Mouse (Mus musculus) liver, postnatal 0 days (tissue): ENCODE measurements around the gene Csf2rb. TPM values are rescaled to one million over a fixed set of nuclear protein-coding genes. Genes with fewer than 3 reads are reported as not detected.
A peak's percentile ranks its signal among the peaks of the same experiment; 100 is the strongest.
"Not testable (repeated sequence)": the region's sequence is repeated elsewhere in the genome, so short reads cannot be mapped to it uniquely, and the experiment has no call there.

ENCODE experiments used
- ATAC-seq: fragments of 200-750 bp; cut with Nextera tagmentation; 2 replicates; pipeline ENCODE4 v1.8.0; 2017; ENCODE audit warnings: mild to moderate bottlenecking, moderate library complexity
- DNase-seq: peaks from one replicate; pipeline ENCODE4 v3.0.0-alpha.2; 2016
- H3K27ac ChIP-seq: fragments of 300-500 bp; sonication (generic); 2 replicates; pipeline ENCODE4 v1.5.1; 2014; ENCODE audit warnings: antibody characterized with exemption, moderate library complexity, mild to moderate bottlenecking, low read depth
- H3K27me3 ChIP-seq: fragments of 300-500 bp; sonication (generic); 2 replicates; pipeline ENCODE4 v1.6.1; 2014; ENCODE audit warnings: low read length, control low read depth, mixed read lengths; ENCODE audit not compliant: insufficient read depth
- H3K36me3 ChIP-seq: fragments of 300-500 bp; sonication (generic); replicated peaks from 2 replicates; pipeline ENCODE4 v1.6.1; 2014; ENCODE audit warnings: mild to moderate bottlenecking, control low read depth, low read length, moderate library complexity, mixed read lengths; ENCODE audit not compliant: insufficient read depth
- H3K4me1 ChIP-seq: fragments of 300-500 bp; sonication (generic); 2 replicates; pipeline ENCODE4 v1.6.1; 2014; ENCODE audit warnings: antibody characterized with exemption, mild to moderate bottlenecking, control low read depth; ENCODE audit not compliant: insufficient read depth
- H3K4me2 ChIP-seq: fragments of 300-500 bp; sonication (generic); 2 replicates; pipeline ENCODE4 v1.6.1; 2014; ENCODE audit warnings: low read depth, mild to moderate bottlenecking, low read length, moderate library complexity, mixed read lengths
- H3K4me3 ChIP-seq: fragments of 300-500 bp; sonication (generic); 2 replicates; pipeline ENCODE4 v1.5.1; 2014; ENCODE audit warnings: low read depth, low read length
- H3K9ac ChIP-seq: fragments of 300-500 bp; sonication (generic); replicated peaks from 2 replicates; pipeline ENCODE4 v1.6.1; 2014; ENCODE audit warnings: mild to moderate bottlenecking, moderate library complexity
- H3K9me3 ChIP-seq: fragments of 300-500 bp; sonication (generic); 2 replicates; pipeline ENCODE4 v1.6.1; 2016; ENCODE audit warnings: mild to moderate bottlenecking, control low read depth, low read length, mixed read lengths
- CTCF ChIP-seq: sonication (generic); IDR thresholded peaks from 2 replicates; pipeline ENCODE4 v1.5.1; 2016; ENCODE audit warnings: antibody characterized with exemption, low read depth
- EP300 ChIP-seq: IDR thresholded peaks from 2 replicates; pipeline ENCODE4 v1.6.1; 2016; ENCODE audit warnings: antibody characterized with exemption, low read depth, mild to moderate bottlenecking
- WGBS: fragments of 180-500 bp; shearing (Covaris S2); extraction: QIAGEN DNeasy Blood & Tissue Kit; methylation state at CpG from one replicate; pipeline ENCODE4 v1.1.7; 2014; ENCODE audit not compliant: insufficient replicate concordance; 5-methylcytosine and 5-hydroxymethylcytosine counted together
- polyA plus RNA-seq: library from polyadenylated mRNA; unstranded; fragments of >200 nt; fragmentation: Nextera tagmentation; extraction: Ambion mirVana; gene quantifications from 2 replicates; pipeline ENCODE4 v1.2.1, GENCODE M21; 2015

Gene Csf2rb
- polyA plus RNA-seq, 1 experiment from 2014 or later, result 9.6 TPM

DNA sequence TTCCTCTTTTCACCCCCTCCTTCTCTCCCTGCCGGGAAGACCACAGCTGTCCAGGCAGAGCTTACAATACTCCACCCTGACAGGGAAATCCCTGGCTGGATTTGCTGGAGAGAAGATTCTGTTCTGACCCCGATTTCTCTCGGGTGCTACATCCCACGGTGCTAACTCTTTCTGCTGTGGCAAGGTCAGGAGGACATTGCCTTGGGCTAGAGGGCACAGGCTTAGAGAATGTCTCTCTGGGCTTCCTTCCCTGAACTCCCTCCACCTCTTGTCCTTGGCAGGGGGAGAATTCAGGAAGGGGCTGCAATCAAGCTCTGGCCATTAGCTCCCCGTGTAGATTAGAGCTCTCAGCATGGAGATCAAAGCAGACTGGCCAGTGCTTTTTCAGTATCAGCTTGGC lies 15.7 kb upstream of the Csf2rb start:
- TF ChIP-seq CTCF (no peak), EP300 (no peak)
- H3K27ac ChIP-seq, result no peak overlapping the region
- H3K9me3 ChIP-seq, result no peaks in the 10 kb centered on the region
- H3K27me3 ChIP-seq, result no peaks in the 10 kb centered on the region
- H3K36me3 ChIP-seq, result no peaks in the 10 kb centered on the region
- no peak overlapping the region for H3K4me2 ChIP-seq
- WGBS, result 24% methylated on average over 5 of the region's 5 CpGs
- ATAC-seq, result no peak
- no peak overlapping the region for H3K9ac ChIP-seq
- H3K4me1 ChIP-seq, result no peaks in the 10 kb centered on the region; the same call in 1 of the 2 replicates
- no peak for DNase-seq
- H3K4me3 ChIP-seq, result no peak overlapping the region

DNA sequence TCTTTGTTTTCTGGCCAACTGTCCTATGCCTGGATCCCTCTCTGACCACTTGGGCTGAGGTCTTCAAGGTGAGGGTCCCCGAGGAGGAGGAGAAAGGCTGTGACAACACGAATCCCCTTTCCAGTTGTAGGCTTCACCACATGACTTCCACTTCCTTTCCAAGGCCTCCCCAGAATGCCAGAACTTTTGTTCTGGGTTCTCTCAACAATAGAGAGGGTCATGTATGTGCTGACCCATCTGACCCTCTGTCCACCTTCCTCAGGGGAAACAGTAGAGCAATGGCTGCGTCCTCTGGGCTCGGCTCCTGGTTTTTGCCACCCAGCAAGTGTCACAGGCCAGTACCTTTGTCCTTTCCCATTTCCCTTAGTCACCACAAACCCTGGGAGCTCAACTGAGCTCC lies 14.6 kb upstream of the Csf2rb start:
- TF ChIP-seq EP300, result no peak
- no peak for TF ChIP-seq CTCF
- Histone ChIP-seq H3K4me3 (no peak overlapping the region), H3K36me3 (no peaks in the 10 kb centered on the region), H3K9me3 (no peaks in the 10 kb centered on the region), H3K9ac (no peak overlapping the region), H3K4me2 (no peak overlapping the region), H3K27me3 (no peaks in the 10 kb centered on the region), H3K27ac (no peak overlapping the region), H3K4me1 (no peaks in the 10 kb centered on the region; the same call in 1 of the 2 replicates)
- 74% methylated on average over 4 of the region's 4 CpGs for WGBS
- ATAC-seq (no peak), DNase-seq (no peak)

DNA sequence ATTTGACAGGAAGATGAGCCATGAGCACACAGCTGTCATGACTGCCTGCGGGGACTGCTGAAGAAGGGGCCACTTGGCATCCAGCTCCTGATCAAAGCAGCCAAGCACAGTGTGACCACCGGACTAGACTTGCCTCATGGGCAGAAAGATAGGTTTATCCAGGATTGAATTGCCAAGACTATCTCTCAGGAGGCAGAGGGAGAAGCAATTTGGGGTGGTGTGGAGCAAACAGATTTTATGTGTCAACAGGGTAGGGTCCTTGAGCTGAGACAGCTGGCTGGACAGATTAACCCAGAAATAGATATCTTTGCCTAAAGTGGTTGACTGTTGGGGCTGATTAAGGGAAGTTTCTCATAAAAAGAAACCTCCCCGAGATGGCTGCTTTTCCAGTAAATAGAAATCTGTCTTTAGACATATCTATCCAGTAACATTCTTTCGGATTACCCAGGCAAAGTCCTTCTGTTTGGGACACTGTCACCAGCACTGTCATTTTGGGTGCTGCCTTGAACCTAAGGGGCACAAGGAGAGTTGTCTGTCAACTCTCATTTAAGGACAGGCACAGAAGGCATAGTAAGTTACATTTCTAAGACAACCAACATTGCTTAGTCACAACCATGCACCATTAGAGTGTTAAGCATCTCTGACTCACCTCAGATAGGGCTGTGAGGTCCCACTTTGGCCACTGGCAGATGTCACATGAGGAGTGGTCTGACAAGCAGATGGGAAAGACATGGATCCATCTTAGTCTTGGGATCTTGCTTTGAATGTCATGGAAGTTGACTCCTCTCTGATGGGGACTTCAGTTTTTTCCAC lies 12.9 kb upstream of the Csf2rb start:
- H3K4me2 ChIP-seq, H3K9me3 ChIP-seq, H3K27me3 ChIP-seq, H3K36me3 ChIP-seq, H3K4me3 ChIP-seq, H3K4me1 ChIP-seq, DNase-seq, H3K27ac ChIP-seq, H3K9ac ChIP-seq: not testable (repeated sequence)
- WGBS, result 32% methylated on average over 4 of the region's 4 CpGs
- peak; percentile 95 for TF ChIP-seq EP300
- peak; percentile 86 for ATAC-seq

DNA sequence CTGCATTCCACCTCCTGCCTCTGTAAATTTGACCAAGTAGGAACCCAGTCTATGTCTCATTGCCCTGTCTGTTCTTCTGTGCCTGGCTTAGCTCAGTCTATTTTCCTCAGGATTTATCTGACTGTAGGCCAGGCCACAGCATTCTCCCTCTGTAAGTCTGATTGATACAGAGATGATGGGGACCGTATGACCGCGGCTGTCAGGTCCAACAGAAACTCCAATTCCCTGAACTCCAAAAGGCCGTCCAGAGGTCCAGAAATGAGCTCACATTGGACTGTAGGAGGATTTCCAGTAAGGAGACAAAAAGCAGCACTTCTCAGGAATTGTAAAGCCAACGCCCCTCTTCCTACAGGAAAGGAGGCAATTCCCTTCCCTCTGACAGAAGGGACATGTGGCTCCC lies 11.9 kb upstream of the Csf2rb start:
- H3K4me1 ChIP-seq, H3K9ac ChIP-seq, H3K27ac ChIP-seq, H3K4me2 ChIP-seq, ATAC-seq, H3K9me3 ChIP-seq, DNase-seq, H3K27me3 ChIP-seq, H3K36me3 ChIP-seq, H3K4me3 ChIP-seq: not testable (repeated sequence)
- 80% methylated on average over 5 of the region's 5 CpGs for WGBS

DNA sequence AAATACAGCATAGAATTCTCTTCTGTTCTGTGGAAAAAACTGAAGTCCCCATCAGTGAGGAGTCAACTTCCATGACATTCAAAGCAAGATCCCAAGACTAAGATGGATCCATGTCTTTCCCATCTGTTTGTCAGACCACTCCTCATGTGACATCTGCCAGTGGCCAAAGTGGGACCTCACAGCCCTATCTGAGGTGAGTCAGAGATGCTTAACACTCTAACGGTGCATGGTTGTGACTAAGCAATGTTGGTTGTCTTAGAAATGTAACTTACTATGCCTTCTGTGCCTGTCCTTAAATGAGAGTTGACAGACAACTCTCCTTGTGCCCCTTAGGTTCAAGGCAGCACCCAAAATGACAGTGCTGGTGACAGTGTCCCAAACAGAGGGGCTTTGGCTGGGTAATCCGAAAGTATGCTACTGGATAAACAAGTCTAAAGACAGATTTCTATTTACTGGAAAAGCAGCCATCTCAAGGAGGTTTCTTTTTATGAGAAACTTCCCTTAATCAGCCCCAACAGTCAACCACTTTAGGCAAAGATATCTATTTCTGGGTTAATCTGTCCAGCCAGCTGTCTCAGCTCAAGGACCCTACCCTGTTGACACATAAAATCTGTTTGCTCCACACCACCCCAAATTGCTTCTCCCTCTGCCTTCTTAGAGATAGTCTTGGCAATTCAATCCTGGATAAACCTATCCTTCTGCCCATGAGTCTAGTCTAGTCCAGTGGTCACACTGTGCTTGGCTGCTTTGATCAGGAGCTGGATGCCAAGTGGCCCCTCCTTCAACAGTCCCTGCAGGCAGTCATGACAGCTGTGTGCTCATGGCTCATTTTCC lies 7.0 kb upstream of the Csf2rb start:
- ATAC-seq, result peak; percentile 82
- not testable (repeated sequence) for H3K27me3 ChIP-seq, H3K36me3 ChIP-seq, H3K4me3 ChIP-seq, H3K4me1 ChIP-seq, DNase-seq, H3K4me2 ChIP-seq, H3K9ac ChIP-seq, H3K9me3 ChIP-seq
- WGBS, result 34% methylated on average over 2 of the region's 2 CpGs
- TF ChIP-seq EP300, result peak; percentile 91
- peak overlapping the region; percentile 60 for H3K27ac ChIP-seq

DNA sequence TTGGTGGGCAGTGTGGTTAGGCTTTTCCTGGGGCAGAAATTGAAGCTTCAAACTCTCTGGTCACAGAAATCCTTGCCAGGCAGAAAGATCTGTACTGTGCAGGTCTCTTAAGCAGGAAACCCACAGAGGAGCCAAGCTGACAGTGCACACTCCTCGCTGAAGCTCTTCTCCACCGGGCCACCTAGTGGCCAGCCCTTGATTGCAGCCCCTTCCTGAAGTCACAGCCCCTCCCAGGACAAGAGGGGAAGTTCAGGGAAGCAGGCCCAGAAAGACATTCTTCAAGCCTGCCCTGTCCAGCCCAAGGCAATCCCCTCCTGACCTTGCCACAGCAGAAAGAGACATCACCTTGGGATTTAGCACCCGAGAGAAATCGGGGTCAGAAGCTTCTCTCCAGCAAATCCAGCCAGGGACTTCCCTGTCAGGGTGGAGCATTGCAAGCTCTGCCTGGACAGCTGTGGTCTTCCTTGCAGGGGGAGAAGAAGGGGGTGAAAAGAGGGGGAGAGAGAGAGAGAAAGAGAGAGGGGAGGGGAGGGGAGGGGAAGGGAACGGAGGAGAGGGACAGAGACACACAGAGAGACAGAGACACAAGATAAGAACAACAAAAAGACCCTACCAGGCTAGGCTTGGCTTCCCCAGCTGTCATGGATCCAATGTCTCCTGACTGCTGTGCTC lies 4.6 kb upstream of the Csf2rb start:
- H3K4me2 ChIP-seq, result no peak overlapping the region
- H3K4me3 ChIP-seq, result no peak overlapping the region
- H3K9ac ChIP-seq, result no peak overlapping the region
- H3K27me3 ChIP-seq, result no peaks in the 10 kb centered on the region
- no peaks in the 10 kb centered on the region for H3K9me3 ChIP-seq
- no peaks in the 10 kb centered on the region for H3K36me3 ChIP-seq
- TF ChIP-seq CTCF (peak; percentile 90), EP300 (peak; percentile 55; the same call in 1 of the 2 replicates)
- peaks cover 12% of the 10 kb centered on the region; the same call in 1 of the 2 replicates for H3K4me1 ChIP-seq
- ATAC-seq (peak; percentile 58), DNase-seq (peak; percentile 82)
- WGBS, result 17% methylated on average over 5 of the region's 5 CpGs
- 0 out of 2 replicates have a peak overlapping the region, but pooled peaks have one; percentile 48 for H3K27ac ChIP-seq
